Mouse (Mus musculus): ENCODE results near the gene Krt5.
A peak's percentile ranks its signal among the peaks of the same experiment; 100 is the strongest.

- TF ChIP-seq CTCF (IDR thresholded peaks at IDR 0.05; ENCODE audit: low read depth) (peak; percentile 69), EP300 (optimal IDR thresholded peaks at IDR 0.05) (no peak)
Measured at GRCm38 (mm10) chr15:101704066-101704465, 8.6 kb downstream of the Krt5 start.
